Mouse (Mus musculus) megakaryocyte, adult 5-6 weeks (primary cell): ENCODE results near the gene Snta1. TPM values are rescaled to one million over a fixed set of nuclear protein-coding genes. Genes with fewer than 3 reads are reported as not detected.

Experiments
- ATAC-seq: 2 replicates; pipeline ENCODE4 v1.8.0; 2016; ENCODE audit warnings: mild to moderate bottlenecking, inconsistent platforms; ENCODE audit not compliant: poor library complexity, severe bottlenecking
- total RNA-seq, 2 experiments: library from RNA; stranded (forward) in 1 of 2; stranded (reverse) in 1 of 2; fragments of 153-499, 151-499 nt in 1 of 2; fragments of 221-1000, 200-1000 nt in 1 of 2; gene quantifications; 2 replicates each; pipeline versions ENCODE4 v1.2.3 to v1.2.4; 2015 to 2017

The Snta1 gene
- total RNA-seq, 2 experiments from 2014 or later = 0.22 to 1.1 TPM

- ATAC-seq = no peak
Observed at GRCm38 (mm10) chr2:154423548-154423947, 15.6 kb upstream of the Snta1 start.

- no peak for ATAC-seq
Observed at GRCm38 (mm10) chr2:154422181-154422580, 14.3 kb upstream of the Snta1 start.

GRCm38 (mm10) chr2:154420942-154421731 lies 13.2 kb upstream of the Snta1 start:
- ATAC-seq = no peak

GRCm38 (mm10) chr2:154419631-154420515 lies 12.0 kb upstream of the Snta1 start:
- ATAC-seq = no peak

GRCm38 (mm10) chr2:154418001-154418400 lies 10.1 kb upstream of the Snta1 start:
- no peak for ATAC-seq

GRCm38 (mm10) chr2:154417107-154417506 lies 9.2 kb upstream of the Snta1 start:
- ATAC-seq = peak; percentile 71; the same call in 1 of the 2 replicates

GRCm38 (mm10) chr2:154412018-154412666 lies 4.2 kb upstream of the Snta1 start:
- ATAC-seq = no peak

- ATAC-seq = no peak
Observed at GRCm38 (mm10) chr2:154410355-154410754, 2.5 kb upstream of the Snta1 start.

GRCm38 (mm10) chr2:154407063-154407642 lies 746 bp downstream of the Snta1 start:
- no peak; the same call in 1 of the 2 replicates for ATAC-seq

GRCm38 (mm10) chr2:154405447-154405994 lies 2.4 kb downstream of the Snta1 start:
- ATAC-seq = no peak

GRCm38 (mm10) chr2:154402811-154403210 lies 5.1 kb downstream of the Snta1 start:
- ATAC-seq = no peak

GRCm38 (mm10) chr2:154401976-154402375 lies 5.9 kb downstream of the Snta1 start:
- no peak for ATAC-seq

GRCm38 (mm10) chr2:154399325-154399724 lies 8.6 kb downstream of the Snta1 start:
- ATAC-seq = no peak

- no peak for ATAC-seq
Observed at GRCm38 (mm10) chr2:154398267-154398666, 9.6 kb downstream of the Snta1 start.

- ATAC-seq = no peak
Observed at GRCm38 (mm10) chr2:154396529-154396928, 11.4 kb downstream of the Snta1 start.

GRCm38 (mm10) chr2:154394602-154395001 lies 13.3 kb downstream of the Snta1 start:
- no peak for ATAC-seq

GRCm38 (mm10) chr2:154390180-154390964 lies 17.5 kb downstream of the Snta1 start:
- ATAC-seq = no peak

GRCm38 (mm10) chr2:154379103-154379502 lies 28.8 kb downstream of the Snta1 start:
- ATAC-seq = no peak

- ATAC-seq = no peak
Observed at GRCm38 (mm10) chr2:154374807-154375601, 32.9 kb downstream of the Snta1 start.
